Mouse (Mus musculus): ENCODE data around the gene Tsg101.

DNA sequence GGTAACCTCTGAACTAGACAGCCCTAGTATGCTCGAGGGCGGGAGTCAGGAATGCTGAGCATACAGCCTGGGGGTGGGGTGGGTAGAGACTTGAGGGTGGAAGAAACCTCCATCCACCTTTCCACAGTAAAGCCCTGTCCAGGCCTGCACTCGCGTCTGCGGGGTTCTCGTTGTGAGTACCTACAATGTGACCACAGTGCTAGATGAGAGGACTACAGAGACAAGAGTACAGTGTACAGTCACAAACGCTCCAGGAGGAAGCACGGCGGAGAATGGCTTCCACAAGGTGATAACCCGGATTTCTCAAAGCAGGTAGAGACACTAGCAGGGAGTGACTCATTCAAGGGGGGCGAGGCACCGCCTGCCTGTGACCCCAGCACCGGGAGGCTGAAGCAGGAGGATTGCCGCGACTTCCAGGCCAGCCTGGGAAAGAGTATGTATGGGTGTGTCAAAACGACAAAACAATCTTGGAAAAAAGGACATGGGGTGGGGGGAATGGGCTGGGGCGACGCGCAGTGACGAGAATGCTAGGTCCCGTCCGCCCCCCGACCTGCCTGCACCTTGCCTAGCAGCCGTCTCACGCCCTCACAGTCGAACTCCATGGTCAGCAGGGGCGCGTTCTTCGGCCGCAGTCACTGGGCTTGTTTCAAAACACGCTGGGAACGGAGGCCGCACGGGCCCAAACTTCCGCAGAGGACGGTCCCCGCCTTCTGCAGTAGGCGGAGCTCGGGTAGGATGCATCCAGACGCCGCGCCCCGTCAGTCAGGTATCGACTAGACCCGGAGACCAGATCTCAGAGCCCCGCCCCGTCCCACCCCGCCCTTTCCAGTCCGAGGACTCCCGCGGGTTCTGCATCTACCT, 38.3 kb upstream of the Tsg101 start, which contains the start of gene Uevld:
- TF ChIP-seq CTCF (IDR thresholded peaks at IDR 0.05; ENCODE audit: insufficient read depth, low read length) (no peak), POLR2A (IDR thresholded peaks at IDR 0.05; ENCODE audit: borderline replicate concordance, extremely low read depth, low read depth, low read length) (peak; percentile 48; the same call in 1 of the 2 replicates)
